Mouse (Mus musculus): ENCODE results near the gene Man2b1. TPM values are rescaled to one million over a fixed set of nuclear protein-coding genes. Genes with fewer than 3 reads are reported as not detected.
"Not testable (repeated sequence)": the region's sequence is repeated elsewhere in the genome, so short reads cannot be mapped to it uniquely, and the experiment has no call there.

The Man2b1 gene
- polyA plus RNA-seq, 1 experiment = 46.9 TPM

GRCm38 (mm10) chr8:85119052-85119981, 36.2 kb downstream of the Man2b1 start:
- peak; percentile 81 to 90 for DNase-seq (ENCODE audit: extremely low spot score in 1 of 2, low spot score in 1 of 2)

DNA sequence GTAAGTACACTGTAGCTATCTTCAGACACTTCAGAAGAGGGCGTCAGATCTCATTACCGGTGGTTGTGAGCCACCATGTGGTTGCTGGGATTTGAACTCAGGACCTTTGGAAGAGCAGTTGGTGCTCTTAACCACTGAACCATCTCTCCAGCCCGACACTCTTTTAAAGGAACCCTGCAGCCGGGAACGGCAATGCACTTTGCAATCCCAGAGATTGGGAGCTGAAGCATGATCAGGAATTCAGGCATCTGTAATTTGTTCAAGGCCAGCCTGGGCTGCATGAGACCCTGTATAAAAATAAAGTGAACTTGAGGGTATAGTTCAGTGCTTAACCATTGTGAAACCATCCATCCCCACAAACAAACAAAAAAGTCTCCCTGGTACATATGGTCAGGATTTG, 37.2 kb downstream of the Man2b1 start:
- DNase-seq (ENCODE audit: extremely low spot score in 1 of 2, low spot score in 1 of 2) = not testable (repeated sequence)

DNA sequence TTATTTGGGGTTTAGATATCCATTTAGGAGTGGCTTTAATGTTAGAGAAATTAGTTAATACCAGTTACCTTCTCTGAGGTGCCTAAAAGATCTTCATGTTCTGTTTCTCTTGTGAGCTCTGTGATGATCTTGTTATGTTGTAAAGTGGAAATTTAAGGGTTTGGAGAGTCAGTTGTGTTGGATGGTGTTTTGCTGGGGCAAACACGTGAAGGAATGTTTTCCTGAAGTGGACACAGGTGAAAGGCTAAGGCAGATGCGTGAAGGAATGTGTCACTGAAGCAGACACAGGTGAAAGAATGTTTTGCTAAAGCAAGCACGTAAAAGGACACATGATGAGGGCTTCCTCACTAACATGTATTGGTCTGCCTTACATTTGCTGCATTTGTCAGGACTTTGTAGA, 39.9 kb downstream of the Man2b1 start, which contains the start of gene Zfp791:
TSS of gene Zfp791 (minus strand) at position 101 of the 400 bp plus-strand sequence.
- DNase-seq (ENCODE audit: extremely low spot score in 1 of 2, low spot score in 1 of 2) = no peak

DNA sequence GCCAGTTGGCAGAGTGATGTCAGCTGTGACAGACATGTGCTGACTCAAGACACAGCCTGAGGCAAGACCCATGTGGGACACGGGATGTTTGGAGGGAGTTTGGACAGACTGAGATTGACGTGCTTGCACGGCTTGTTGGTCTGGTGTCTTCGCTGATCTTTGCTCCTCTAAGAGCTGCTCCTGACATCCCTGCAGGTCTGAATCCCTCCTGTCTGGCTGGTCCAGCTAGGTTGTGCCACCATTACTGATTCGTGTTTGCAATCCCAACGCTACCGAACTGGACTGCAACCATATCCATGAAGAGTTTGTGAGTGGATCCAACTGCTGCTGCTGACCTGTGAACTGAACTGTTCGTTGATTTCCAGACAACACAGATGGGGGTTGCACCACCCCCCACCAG, 40.6 kb downstream of the Man2b1 start:
- DNase-seq (ENCODE audit: extremely low spot score in 1 of 2, low spot score in 1 of 2) = no peak

DNA sequence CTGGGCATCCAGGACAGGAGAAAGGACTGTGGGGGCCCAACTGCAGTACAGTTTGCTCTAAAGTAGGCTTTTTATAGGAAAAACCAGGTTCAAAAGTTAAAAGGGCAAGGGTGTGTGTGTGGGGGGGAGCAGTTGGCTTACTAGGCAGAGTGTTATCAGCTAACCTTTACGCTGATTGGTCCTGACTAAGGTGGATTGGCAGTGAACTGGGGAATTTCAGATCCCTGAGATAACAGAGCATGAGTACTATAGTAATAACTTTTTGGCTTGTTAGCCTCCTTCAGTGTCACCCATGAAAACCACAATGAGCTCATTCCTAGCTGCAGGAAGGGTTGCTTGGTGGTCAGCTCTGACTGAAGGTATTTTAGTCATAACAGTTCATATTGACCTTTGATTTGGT, 49.3 kb downstream of the Man2b1 start:
- no peak for DNase-seq (ENCODE audit: extremely low spot score in 1 of 2, low spot score in 1 of 2)

- DNase-seq (ENCODE audit: extremely low spot score in 1 of 2, low spot score in 1 of 2) = not testable (repeated sequence)
These were observed 52.6 kb downstream of the Man2b1 start for GRCm38 (mm10) chr8:85135690-85136089.

GRCm38 (mm10) chr8:85142516-85142915, 59.4 kb downstream of the Man2b1 start:
- no peak for DNase-seq (ENCODE audit: extremely low spot score in 1 of 2, low spot score in 1 of 2)

Other genes starting within 250 kb of the Man2b1 start
- 75.2 and 80.5 TPM in 2 replicates for gene Rad23a, start 242.6 kb upstream of the Man2b1 start, polyA plus RNA-seq (2012; rRNA removed)
- 561 and 590 TPM in 2 replicates for gene Calr, start 236.3 kb upstream of the Man2b1 start, polyA plus RNA-seq (2012; rRNA removed)
- 59.6 and 59.7 TPM in 2 replicates for gene Farsa, start 226.3 kb upstream of the Man2b1 start, polyA plus RNA-seq (2012; rRNA removed)
- gene Syce2, start 211.2 kb upstream of the Man2b1 start, polyA plus RNA-seq (2012; rRNA removed) = 4.2 and 5.2 TPM in 2 replicates
- 55.1 and 71.5 TPM in 2 replicates for gene Gcdh, start 189.3 kb upstream of the Man2b1 start, polyA plus RNA-seq (2012; rRNA removed)
- gene Klf1, start 181.3 kb upstream of the Man2b1 start, polyA plus RNA-seq (2012; rRNA removed) = 0.17 and 0.38 TPM in 2 replicates
- 5.7 and 6.5 TPM in 2 replicates for gene Dnase2a, start 174.7 kb upstream of the Man2b1 start, polyA plus RNA-seq (2012; rRNA removed)
- gene Mast1, start 145.9 kb upstream of the Man2b1 start, polyA plus RNA-seq (2012; rRNA removed) = 69.0 and 76.3 TPM in 2 replicates
- 7.6 and 7.9 TPM in 2 replicates for gene Rtbdn, start 136.3 kb upstream of the Man2b1 start, polyA plus RNA-seq (2012; rRNA removed)
- gene Gm49661, start 113.8 kb upstream of the Man2b1 start, polyA plus RNA-seq (2012; rRNA removed) = not detected in 2 replicates
- gene Prdx2, start 113.7 kb upstream of the Man2b1 start, polyA plus RNA-seq (2012; rRNA removed) = 318 and 332 TPM in 2 replicates
- 37.5 and 39.7 TPM in 2 replicates for gene Rnaseh2a, start 113.5 kb upstream of the Man2b1 start, polyA plus RNA-seq (2012; rRNA removed)
- gene Junb, start 104.6 kb upstream of the Man2b1 start, polyA plus RNA-seq (2012; rRNA removed) = 52.0 and 106 TPM in 2 replicates
- gene Hook2, start 92.7 kb upstream of the Man2b1 start, polyA plus RNA-seq (2012; rRNA removed) = 20.7 and 26.0 TPM in 2 replicates
- 0.10 TPM in 1 of 2 replicates, not detected in the other for gene Best2, start 68.7 kb upstream of the Man2b1 start, polyA plus RNA-seq (2012; rRNA removed)
- 238 and 271 TPM in 2 replicates for gene Asna1, start 58.0 kb upstream of the Man2b1 start, polyA plus RNA-seq (2012; rRNA removed)
- 150 and 167 TPM in 2 replicates for gene Trir, start 56.4 kb upstream of the Man2b1 start, polyA plus RNA-seq (2012; rRNA removed)
- gene Tnpo2, start 46.4 kb upstream of the Man2b1 start, polyA plus RNA-seq (2012; rRNA removed) = 96.1 and 109 TPM in 2 replicates
- gene Fbxw9, start 23.2 kb upstream of the Man2b1 start, polyA plus RNA-seq (2012; rRNA removed) = 42.4 and 46.3 TPM in 2 replicates
- 0.74 TPM in 1 of 2 replicates, not detected in the other for gene Gm5741, start 15.3 kb upstream of the Man2b1 start, polyA plus RNA-seq (2012; rRNA removed)
- 66.6 and 68.7 TPM in 2 replicates for gene Dhps, start 11.5 kb upstream of the Man2b1 start, polyA plus RNA-seq (2012; rRNA removed)
- gene Wdr83os, start 2.5 kb upstream of the Man2b1 start, polyA plus RNA-seq (2012; rRNA removed) = 110 and 122 TPM in 2 replicates
- gene Wdr83, start 2.0 kb upstream of the Man2b1 start, polyA plus RNA-seq (2012; rRNA removed) = 57.8 and 58.2 TPM in 2 replicates
- gene Zfp791, start 39.8 kb downstream of the Man2b1 start, polyA plus RNA-seq (2012; rRNA removed) = 3.2 and 4.0 TPM in 2 replicates
- gene Cks1brt, start 68.7 kb downstream of the Man2b1 start, polyA plus RNA-seq (2012; rRNA removed) = not detected in 2 replicates
- gene Olfr371, start 142.7 kb downstream of the Man2b1 start, polyA plus RNA-seq (2012; rRNA removed) = not detected in 2 replicates
- gene Orc6, start 216.4 kb downstream of the Man2b1 start, polyA plus RNA-seq (2012; rRNA removed) = 38.0 and 43.2 TPM in 2 replicates
- gene Vps35, start 216.5 kb downstream of the Man2b1 start, polyA plus RNA-seq (2012; rRNA removed) = 75.1 and 87.8 TPM in 2 replicates

Data from frontal cortex, adult 2 months (tissue).